ENCODE assay signal across 9 mouse cellular contexts in the genomic region with DNA sequence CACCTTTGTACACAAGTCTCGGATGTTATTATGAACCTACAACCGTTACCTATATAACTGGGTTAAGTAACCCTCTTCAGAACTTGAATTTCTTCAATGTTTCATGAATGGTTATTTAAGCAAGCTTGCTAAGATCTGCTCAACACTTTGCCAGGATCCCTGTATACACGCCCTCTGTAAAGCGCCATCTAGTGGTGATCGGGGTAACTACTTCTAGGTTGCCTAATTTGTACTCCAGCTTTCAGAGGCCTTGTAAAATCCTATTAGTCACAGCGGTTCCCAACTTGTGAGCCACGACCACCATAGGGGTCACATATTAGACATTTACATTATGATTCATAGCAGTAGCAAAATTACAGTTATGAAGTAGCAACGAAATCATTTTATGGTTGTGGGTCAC. TPM values are rescaled to one million over a fixed set of nuclear protein-coding genes. Genes with fewer than 3 reads are reported as not detected.
A peak's percentile ranks its signal among the peaks of the same experiment; 100 is the strongest.
DNase-seq lines count a peak whose midpoint lies in the region; ATAC-seq and TF ChIP-seq lines count a peak whose summit lies in the region.
"Had no signal": no experiment of that assay in that cellular context is flagged by ENCODE, and none has a peak within 500 bp of the region (broad histone marks: within the 10 kb centered on the region; RNA-seq: fewer than 3 reads in every experiment).

No protein-coding gene starts in this region.

- no peak for TF ChIP-seq EP300 in stomach, postnatal 0 days (optimal IDR thresholded peaks at IDR 0.05)

- peak overlapping the region; percentile 48 for H3K4me2 ChIP-seq in limb, embryonic 13.5 days (replicated peaks)
- no peak overlapping the region for H3K4me2 ChIP-seq in stomach, postnatal 0 days (replicated peaks; ENCODE audit: low read depth)

- peak; percentile 93 for TF ChIP-seq CTCF in stomach, postnatal 0 days (IDR thresholded peaks at IDR 0.05; ENCODE audit: low read depth)

- H3K9ac ChIP-seq in limb, embryonic 13.5 days: no peak overlapping the region
- no peak overlapping the region for H3K9ac ChIP-seq in stomach, postnatal 0 days (ENCODE audit: low read length)

- H3K36me3 ChIP-seq in limb, embryonic 13.5 days: no peaks in the 10 kb centered on the region
- H3K36me3 ChIP-seq in stomach, postnatal 0 days (ENCODE audit: control insufficient read depth, insufficient read depth, low read length): no peaks in the 10 kb centered on the region

- WGBS in limb, embryonic 13.5 days: 15% methylated on average over 8 of the region's 8 CpGs
- WGBS in stomach, postnatal 0 days: 25% methylated on average over 8 of the region's 8 CpGs

- H3K27ac ChIP-seq in limb, embryonic 13.5 days: no peak overlapping the region
- H3K27ac ChIP-seq in stomach, postnatal 0 days (replicated peaks): no peak overlapping the region

- peak; percentile 61 for DNase-seq in CD4-positive helper T cell, adult 2 months (ENCODE audit: low read depth, low spot score)
- DNase-seq in adrenal gland, adult 2 months: peak; percentile 82
- DNase-seq in embryo, embryonic 11.5 days (ENCODE audit: low read depth, low spot score): peak; percentile 62
- peak; percentile 25 for DNase-seq in gastrocnemius, postnatal 25 days
- DNase-seq in kidney, adult 9 months: peak; percentile 76
- DNase-seq in stomach, postnatal 0 days (ENCODE audit: low spot score): peak; percentile 73

- peaks cover 21% of the 10 kb centered on the region for H3K4me1 ChIP-seq in limb, embryonic 13.5 days
- no peaks in the 10 kb centered on the region for H3K4me1 ChIP-seq in stomach, postnatal 0 days (replicated peaks; ENCODE audit: control insufficient read depth, insufficient read depth)

- ATAC-seq in limb, embryonic 13.5 days (ENCODE audit: low FRiP score, low read depth): peak; percentile 63; the same call in 1 of the 2 replicates
- ATAC-seq in monocyte, adult 5-6 weeks (replicated peaks; ENCODE audit: insufficient number of reproducible peaks, low FRiP score, low TSS enrichment, poor library complexity, severe bottlenecking): peak; percentile 75
- ATAC-seq in stomach, postnatal 0 days (ENCODE audit: low FRiP score, low TSS enrichment): peak; percentile 47; the same call in 1 of the 2 replicates

- no peaks in the 10 kb centered on the region for H3K27me3 ChIP-seq in limb, embryonic 13.5 days
- no peaks in the 10 kb centered on the region for H3K27me3 ChIP-seq in stomach, postnatal 0 days (ENCODE audit: control insufficient read depth, insufficient read depth, low read length)

- no peaks in the 10 kb centered on the region for H3K9me3 ChIP-seq in limb, embryonic 13.5 days
- H3K9me3 ChIP-seq in stomach, postnatal 0 days (ENCODE audit: control insufficient read depth, low read length): no peaks in the 10 kb centered on the region

- H3K4me3 ChIP-seq in limb, embryonic 13.5 days: no peak overlapping the region
- H3K4me3 ChIP-seq in stomach, postnatal 0 days (ENCODE audit: low read depth, low read length): no peak overlapping the region

RNA-seq across cellular contexts. Expression of gene Ccdc81, which starts 4.5 kb away (rescaled TPM):
- under 1 TPM; 0.14 to 0.28 TPM for total RNA-seq in adrenal gland, adult 2 months (2021)
- polyA plus RNA-seq in adrenal gland, adult 2 months (2012; rRNA removed): not detected in 2 replicates
- total RNA-seq in gastrocnemius, postnatal 25 days (2021): not detected
- polyA plus RNA-seq in limb, embryonic 13.5 days (2015; fragmentation: Nextera tagmentation; extraction: Ambion mirVana): 0.13 and 0.24 TPM in 2 replicates
- total RNA-seq in monocyte, adult 5-6 weeks (2017): not detected in 3 replicates
- polyA plus RNA-seq in stomach, postnatal 0 days (2015; fragmentation: Nextera tagmentation; extraction: Ambion mirVana): 0.04 and 0.05 TPM in 2 replicates
- total RNA-seq: gastrocnemius, postnatal 36 days had no signal

RNA-seq across cellular contexts. Expression of gene Hikeshi, which starts 33.1 kb away (rescaled TPM):
- 10 to 100 TPM; 84.6 to 85.3 TPM for total RNA-seq in adrenal gland, adult 2 months (2021)
- polyA plus RNA-seq in adrenal gland, adult 2 months (2012; rRNA removed): 36.6 and 69.6 TPM in 2 replicates
- total RNA-seq in gastrocnemius, postnatal 25 days (2021): 100 to 1,000 TPM in 1 of 2 experiments, 10 to 100 TPM in 1; 87.6 to 108 TPM
- polyA plus RNA-seq in limb, embryonic 13.5 days (2015; fragmentation: Nextera tagmentation; extraction: Ambion mirVana): 124 and 134 TPM in 2 replicates
- 39.6 to 86.1 TPM (median 84.3 TPM) in 3 replicates for total RNA-seq in monocyte, adult 5-6 weeks (2017)
- 69.2 and 72.8 TPM in 2 replicates for polyA plus RNA-seq in stomach, postnatal 0 days (2015; fragmentation: Nextera tagmentation; extraction: Ambion mirVana)

Comparison
In these comparisons a context has a peak if more than half of its experiments do, and no peak if none do; other contexts are left out.
1. DNase-seq: peak in every context shown above with its lines; median percentile 82 in adrenal gland, adult 2 months; 76 in kidney, adult 9 months; 73 in stomach, postnatal 0 days; 62 in embryo, embryonic 11.5 days; 61 in CD4-positive helper T cell, adult 2 months; 25 in gastrocnemius, postnatal 25 days.